Mouse (Mus musculus) hindbrain, embryonic 13.5 days (tissue): ENCODE results near the gene Spindoc. TPM values are rescaled to one million over a fixed set of nuclear protein-coding genes. Genes with fewer than 3 reads are reported as not detected.
A peak's percentile ranks its signal among the peaks of the same experiment; 100 is the strongest.

Experiments used
- ATAC-seq: fragments of 200-750 bp; cut with Nextera tagmentation; 2 replicates; pipeline ENCODE4 v1.8.0; 2017; ENCODE audit warnings: moderate TSS enrichment; ENCODE audit not compliant: low FRiP score
- H3K27ac ChIP-seq: fragments of 300-500 bp; sonication (generic); 2 replicates; pipeline ENCODE4 v1.5.1; 2015; ENCODE audit warnings: inconsistent platforms, mild to moderate bottlenecking, moderate library complexity
- H3K27me3 ChIP-seq: fragments of 300-500 bp; sonication (generic); 2 replicates; pipeline ENCODE4 v1.6.1; 2015; ENCODE audit warnings: mild to moderate bottlenecking, inconsistent platforms
- H3K36me3 ChIP-seq: fragments of 300-500 bp; sonication (generic); 2 replicates; pipeline ENCODE4 v1.6.1; 2015; ENCODE audit warnings: mild to moderate bottlenecking, inconsistent platforms
- H3K4me1 ChIP-seq: fragments of 300-500 bp; sonication (generic); replicated peaks from 2 replicates; pipeline ENCODE4 v1.6.1; 2015; ENCODE audit warnings: inconsistent platforms
- H3K4me2 ChIP-seq: fragments of 300-500 bp; sonication (generic); 2 replicates; pipeline ENCODE4 v1.6.1; 2015; ENCODE audit warnings: inconsistent platforms, mild to moderate bottlenecking, moderate library complexity
- H3K4me3 ChIP-seq: fragments of 300-500 bp; sonication (generic); 2 replicates; pipeline ENCODE4 v1.5.1; 2015; ENCODE audit warnings: mild to moderate bottlenecking, inconsistent platforms
- H3K9ac ChIP-seq: fragments of 300-500 bp; sonication (generic); 2 replicates; pipeline ENCODE4 v1.6.1; 2015; ENCODE audit warnings: mild to moderate bottlenecking, inconsistent platforms
- H3K9me3 ChIP-seq: fragments of 300-500 bp; sonication (generic); 2 replicates; pipeline ENCODE4 v1.6.1; 2016; ENCODE audit warnings: inconsistent platforms
- WGBS: fragments of 180-500 bp; shearing (Covaris S2); methylation state at CpG from one replicate; pipeline ENCODE4 v1.1.7; 2015; 5-methylcytosine and 5-hydroxymethylcytosine counted together
- polyA plus RNA-seq: library from polyadenylated mRNA; unstranded; fragments of >200 nt; fragmentation: Nextera tagmentation; extraction: Ambion mirVana; gene quantifications from 2 replicates; pipeline ENCODE4 v1.2.1, GENCODE M21; 2015

The Spindoc gene
- polyA plus RNA-seq, 1 experiment from 2014 or later, result 34.0 TPM

- ATAC-seq, result no peak
- Histone ChIP-seq H3K27me3 (no peaks in the 10 kb centered on the region), H3K4me3 (no peak overlapping the region), H3K9me3 (no peaks in the 10 kb centered on the region), H3K4me2 (no peak overlapping the region), H3K36me3 (no peaks in the 10 kb centered on the region), H3K9ac (no peak overlapping the region), H3K27ac (peak overlapping the region; percentile 52; the same call in 1 of the 2 replicates), H3K4me1 (peaks cover 47% of the 10 kb centered on the region)
- WGBS, result 82% methylated on average over 8 of the region's 8 CpGs
Measured at GRCm38 (mm10) chr19:7314976-7315586, 67.7 kb downstream of the Spindoc start.

GRCm38 (mm10) chr19:7313660-7314059 is 69.1 kb downstream of the Spindoc start:
- peaks cover 61% of the 10 kb centered on the region for H3K4me1 ChIP-seq
- no peaks in the 10 kb centered on the region for H3K36me3 ChIP-seq
- no peak overlapping the region for H3K9ac ChIP-seq
- ATAC-seq, result no peak
- H3K4me3 ChIP-seq, result no peak overlapping the region
- no peaks in the 10 kb centered on the region for H3K9me3 ChIP-seq
- 80% methylated on average over 2 of the region's 2 CpGs for WGBS
- H3K4me2 ChIP-seq, result no peak overlapping the region
- H3K27me3 ChIP-seq, result no peaks in the 10 kb centered on the region
- no peak overlapping the region for H3K27ac ChIP-seq

- WGBS, result 50% methylated on average over 10 of the region's 10 CpGs
- Histone ChIP-seq H3K9ac (no peak overlapping the region), H3K27ac (no peak overlapping the region), H3K36me3 (no peaks in the 10 kb centered on the region), H3K9me3 (no peaks in the 10 kb centered on the region), H3K4me1 (peaks cover 72% of the 10 kb centered on the region), H3K4me2 (no peak overlapping the region), H3K27me3 (no peaks in the 10 kb centered on the region), H3K4me3 (no peak overlapping the region)
- no peak for ATAC-seq
Measured at GRCm38 (mm10) chr19:7311306-7311705, 71.5 kb downstream of the Spindoc start.

- Histone ChIP-seq H3K27me3 (no peaks in the 10 kb centered on the region), H3K4me3 (no peak overlapping the region), H3K9me3 (no peaks in the 10 kb centered on the region), H3K4me2 (no peak overlapping the region), H3K4me1 (peaks cover 69% of the 10 kb centered on the region), H3K27ac (no peak overlapping the region), H3K36me3 (no peaks in the 10 kb centered on the region), H3K9ac (peak overlapping the region; percentile 35; the same call in 1 of the 2 replicates)
- ATAC-seq, result no peak
- 27% methylated on average over 5 of the region's 5 CpGs for WGBS
Measured at GRCm38 (mm10) chr19:7310704-7311103, 72.1 kb downstream of the Spindoc start.

- Histone ChIP-seq H3K27ac (no peak overlapping the region), H3K9ac (no peak overlapping the region), H3K36me3 (no peaks in the 10 kb centered on the region), H3K4me1 (peaks cover 62% of the 10 kb centered on the region), H3K4me3 (no peak overlapping the region), H3K27me3 (no peaks in the 10 kb centered on the region), H3K4me2 (no peak overlapping the region), H3K9me3 (no peaks in the 10 kb centered on the region)
- no peak for ATAC-seq
- 74% methylated on average over 2 of the region's 2 CpGs for WGBS
Measured at GRCm38 (mm10) chr19:7309738-7310330, 73.0 kb downstream of the Spindoc start.

- 54% methylated on average over 8 of the region's 8 CpGs for WGBS
- Histone ChIP-seq H3K9ac (peak overlapping the region; percentile 43; the same call in 1 of the 2 replicates), H3K4me1 (peaks cover 55% of the 10 kb centered on the region), H3K27ac (peak overlapping the region; percentile 25), H3K4me3 (no peak overlapping the region), H3K9me3 (no peaks in the 10 kb centered on the region), H3K36me3 (no peaks in the 10 kb centered on the region), H3K4me2 (no peak overlapping the region), H3K27me3 (no peaks in the 10 kb centered on the region)
- ATAC-seq, result peak; percentile 51; the same call in 1 of the 2 replicates
Measured at GRCm38 (mm10) chr19:7307995-7308770, 74.6 kb downstream of the Spindoc start.

GRCm38 (mm10) chr19:7306968-7307367 is 75.8 kb downstream of the Spindoc start:
- Histone ChIP-seq H3K36me3 (no peaks in the 10 kb centered on the region), H3K9ac (no peak overlapping the region), H3K4me1 (peaks cover 55% of the 10 kb centered on the region), H3K4me2 (no peak overlapping the region), H3K27me3 (no peaks in the 10 kb centered on the region), H3K9me3 (no peaks in the 10 kb centered on the region), H3K4me3 (no peak overlapping the region), H3K27ac (no peak overlapping the region)
- WGBS, result 70% methylated on average over 3 of the region's 3 CpGs
- no peak for ATAC-seq

GRCm38 (mm10) chr19:7305380-7306310 is 77.1 kb downstream of the Spindoc start:
- no peak overlapping the region for H3K27ac ChIP-seq
- H3K4me1 ChIP-seq, result peaks cover 45% of the 10 kb centered on the region
- ATAC-seq, result no peak

GRCm38 (mm10) chr19:7304801-7305200 is 78.0 kb downstream of the Spindoc start:
- Histone ChIP-seq H3K9ac (no peak overlapping the region), H3K4me1 (peaks cover 36% of the 10 kb centered on the region), H3K27ac (no peak overlapping the region), H3K4me2 (no peak overlapping the region), H3K4me3 (no peak overlapping the region), H3K27me3 (no peaks in the 10 kb centered on the region), H3K9me3 (no peaks in the 10 kb centered on the region), H3K36me3 (0 out of 2 replicates have a peak, but pooled peaks cover 2% of the 10 kb centered on the region)
- WGBS, result 83% methylated on average over 2 of the region's 2 CpGs
- no peak for ATAC-seq

More at GRCm38 (mm10) chr19:7305380-7306310, 77.1 kb downstream of the Spindoc start:
- Histone ChIP-seq H3K27me3 (no peaks in the 10 kb centered on the region), H3K9ac (no peak overlapping the region), H3K9me3 (no peaks in the 10 kb centered on the region), H3K4me3 (no peak overlapping the region), H3K36me3 (no peaks in the 10 kb centered on the region), H3K4me2 (no peak overlapping the region)
- WGBS, result 86% methylated on average over 11 of the region's 11 CpGs
